Mouse (Mus musculus) lung, postnatal 0 days (tissue): Measurements from ENCODE around the gene Csrp1.

ENCODE experiments used
- CTCF ChIP-seq: IDR thresholded peaks from 2 replicates; pipeline ENCODE4 v1.5.1; 2016; ENCODE audit warnings: antibody characterized with exemption, mild to moderate bottlenecking
- EP300 ChIP-seq: IDR thresholded peaks from 2 replicates; pipeline ENCODE4 v1.6.1; 2016; ENCODE audit warnings: antibody characterized with exemption, mild to moderate bottlenecking, control low read depth

- TF ChIP-seq CTCF (no peak), EP300 (no peak)
These were observed 56.7 kb downstream of the Csrp1 start for GRCm38 (mm10) chr1:135776596-135776995.
